Mouse (Mus musculus): ENCODE data around the gene Zfp933.
"Not testable (repeated sequence)": the region's sequence is repeated elsewhere in the genome, so short reads cannot be mapped to it uniquely, and the experiment has no call there.

Zfp933 gene

DNA sequence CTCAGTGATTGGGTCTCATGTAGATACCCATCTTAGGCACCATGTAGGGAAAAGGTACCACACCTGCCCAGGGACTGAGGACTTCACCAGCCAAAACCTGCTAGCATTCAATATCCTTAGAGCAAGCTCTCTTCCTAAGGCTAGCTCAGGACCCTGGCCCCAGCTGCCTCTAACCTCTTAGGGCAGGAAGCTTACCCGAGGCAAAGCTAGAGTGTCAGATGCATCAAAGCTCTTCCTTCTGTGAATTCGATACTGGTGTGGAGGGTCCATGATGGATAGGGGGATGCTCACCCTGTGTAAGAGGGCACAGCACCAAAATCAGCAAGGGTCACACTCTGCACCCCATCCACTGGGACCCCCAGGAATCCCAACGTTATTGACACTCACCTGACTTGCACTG is 13.9 kb upstream of the Zfp933 start:
- DNase-seq (ENCODE audit: low read depth, low spot score) = no peak

DNA sequence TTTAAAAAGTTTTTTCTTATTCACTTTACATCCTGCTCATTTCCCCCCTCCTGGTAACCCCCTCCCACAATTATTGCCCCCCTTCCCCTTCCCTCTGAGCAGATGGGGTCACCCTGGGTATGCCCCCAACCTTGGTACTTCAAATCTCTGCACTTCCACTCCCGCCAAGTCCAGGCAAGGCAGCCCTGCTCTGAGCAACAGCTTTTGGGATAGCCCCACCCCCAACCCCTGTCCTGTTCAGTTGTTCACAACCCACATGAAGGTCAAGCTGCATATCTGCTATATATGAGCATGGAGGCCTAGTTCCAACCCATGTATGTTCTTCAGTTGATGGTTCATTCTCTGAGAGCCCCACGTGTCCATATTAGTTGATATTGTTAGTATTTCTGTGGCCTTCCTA is 2.6 kb upstream of the Zfp933 start:
- no peak for DNase-seq (ENCODE audit: low read depth, low spot score)

DNA sequence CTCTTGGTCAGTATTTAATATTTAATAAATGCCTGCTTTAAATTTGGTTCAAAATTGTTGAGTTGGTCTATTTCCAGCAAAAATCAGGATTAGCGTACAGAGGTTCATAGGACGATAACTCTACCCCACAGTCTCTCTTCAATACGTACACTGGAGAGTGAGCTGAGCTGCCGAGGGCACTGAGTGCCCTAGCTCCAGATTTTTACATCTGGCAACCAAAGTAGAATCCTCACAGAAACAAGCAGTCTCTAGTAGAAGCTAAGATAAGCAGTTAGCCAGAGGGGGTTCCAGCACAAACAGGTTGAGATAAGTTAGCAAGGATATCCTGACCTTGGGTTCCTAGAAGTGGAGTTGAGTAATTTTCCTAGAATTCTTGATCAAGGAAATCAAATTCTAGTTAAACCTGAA is 422 bp upstream of the Zfp933 start:
- DNase-seq (ENCODE audit: low read depth, low spot score) = no peak

DNA sequence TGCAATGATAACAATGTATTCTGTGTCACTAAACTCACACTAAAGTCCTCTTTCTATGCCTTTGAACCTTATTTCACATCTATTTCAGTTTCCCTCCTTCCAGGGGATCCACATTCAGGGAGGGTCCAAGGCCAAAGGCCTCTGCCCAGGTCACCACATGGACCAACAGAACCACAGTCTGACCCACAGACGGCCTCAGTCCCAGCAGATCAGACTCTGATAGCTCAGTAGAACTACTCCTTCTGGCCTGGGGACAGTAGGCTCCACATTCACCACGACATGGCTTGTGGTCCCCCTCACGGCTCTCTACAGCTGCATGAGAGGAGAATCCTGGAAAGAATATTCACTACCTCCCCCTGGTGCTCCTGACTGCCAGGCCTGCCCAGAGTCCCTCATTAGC is 5.3 kb downstream of the Zfp933 start:
- no peak for DNase-seq (ENCODE audit: low read depth, low spot score)

DNA sequence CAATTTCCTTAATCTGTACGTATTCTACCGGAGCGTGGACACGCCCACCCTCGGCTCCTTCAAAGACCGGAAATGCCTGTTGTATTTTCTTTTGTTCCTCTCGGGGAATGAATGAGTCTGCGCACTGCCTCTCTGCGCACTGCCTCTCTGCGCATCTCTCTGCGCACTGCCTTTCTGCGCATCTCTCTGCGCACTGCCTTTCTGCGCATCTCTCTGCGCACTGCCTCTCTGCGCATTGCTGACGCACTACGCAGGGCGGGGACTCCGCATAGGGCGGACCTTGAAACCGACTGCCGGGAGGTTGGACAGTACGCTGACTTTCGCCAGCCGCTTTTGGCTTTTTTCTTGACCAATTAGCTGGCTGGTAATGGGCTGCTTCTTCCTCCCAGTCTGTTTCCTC is 8.9 kb downstream of the Zfp933 start:
- DNase-seq (ENCODE audit: low read depth, low spot score) = not testable (repeated sequence)

DNA sequence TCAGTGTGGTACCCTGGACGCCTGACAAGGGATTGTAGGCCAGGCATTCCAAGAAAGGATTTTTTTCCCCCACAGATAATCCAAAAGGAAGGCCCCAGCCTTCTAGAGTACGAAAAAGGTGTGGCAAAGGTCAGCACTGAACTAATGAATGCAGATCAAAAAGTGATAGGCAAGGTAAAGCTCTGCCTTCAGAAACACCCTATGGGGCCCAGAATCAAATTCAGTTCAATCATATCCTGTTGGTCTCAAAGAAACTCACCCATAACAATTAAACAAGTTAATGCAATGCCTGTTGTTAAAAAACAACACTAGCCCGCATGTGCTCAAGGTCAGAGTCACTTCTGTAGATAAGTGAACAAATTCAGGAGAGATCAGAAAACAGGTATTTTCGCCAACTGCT is 23.8 kb downstream of the Zfp933 start:
- no peak for DNase-seq (ENCODE audit: low read depth, low spot score)

DNA sequence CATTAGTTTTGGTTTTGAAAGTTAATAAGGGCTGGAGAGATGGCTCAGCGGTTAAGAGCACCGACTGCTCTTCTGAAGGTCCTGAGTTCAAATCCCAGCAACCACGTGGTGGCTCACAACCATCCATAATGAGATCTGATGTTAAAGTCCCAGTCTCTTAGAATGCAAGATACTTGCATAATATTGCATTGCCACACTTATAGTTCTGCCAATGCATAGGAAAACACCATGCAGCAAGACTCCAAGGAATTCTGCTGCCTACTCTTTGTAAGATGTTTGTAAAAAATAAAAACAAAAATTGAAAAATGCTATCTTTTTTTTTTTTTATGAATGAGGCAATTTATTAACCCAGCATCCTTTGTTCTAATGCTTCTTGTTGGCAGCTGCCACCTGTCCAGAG is 26.8 kb downstream of the Zfp933 start:
- DNase-seq (ENCODE audit: low read depth, low spot score) = not testable (repeated sequence)

DNA sequence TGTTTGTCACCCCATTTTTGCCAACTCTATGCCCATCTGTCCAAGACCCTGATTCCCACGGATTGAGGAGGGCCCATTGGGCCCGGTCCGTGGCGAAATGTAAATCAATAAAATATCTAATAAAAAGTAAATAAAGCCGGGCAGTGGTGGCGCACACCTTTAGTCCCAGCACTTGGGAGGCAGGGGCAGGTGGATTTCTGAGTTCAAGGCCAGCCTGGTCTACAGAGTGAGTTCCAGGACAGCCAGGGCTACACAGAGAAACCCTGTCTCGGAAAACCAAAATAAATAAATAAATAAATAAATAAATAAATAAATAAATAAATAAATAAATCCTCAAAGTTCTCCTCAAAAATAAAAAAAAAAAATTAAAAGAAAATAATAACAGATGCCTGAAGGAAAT is 28.5 kb downstream of the Zfp933 start:
- not testable (repeated sequence) for DNase-seq (ENCODE audit: low read depth, low spot score)

DNA sequence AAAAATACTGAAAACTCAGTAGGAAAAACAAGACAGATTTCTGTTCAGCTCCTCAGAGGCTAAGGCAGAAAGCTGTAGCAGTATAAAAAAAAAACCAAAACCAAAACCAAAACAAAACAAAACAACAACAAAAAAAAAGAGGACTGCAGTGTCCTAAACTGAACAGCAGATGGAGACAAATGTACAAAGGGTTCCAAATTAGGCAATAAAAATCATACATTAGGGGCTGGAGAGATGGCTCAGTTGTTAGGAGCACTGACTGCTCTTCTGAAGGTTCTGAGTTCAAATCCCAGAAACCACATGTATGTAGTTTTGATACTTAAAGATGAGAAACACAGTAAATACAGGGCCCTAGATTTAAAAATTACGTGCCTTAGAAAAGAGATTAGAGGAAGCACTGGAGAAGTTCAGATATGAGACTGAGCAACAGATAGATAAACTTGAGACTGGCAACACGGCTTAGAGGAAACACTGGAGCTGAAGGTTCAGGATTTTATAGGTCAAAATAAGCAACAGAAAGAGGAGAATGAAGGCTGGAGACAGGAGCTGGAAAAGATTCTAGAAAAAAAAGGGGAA is 33.5 kb downstream of the Zfp933 start:
- no peak for DNase-seq (ENCODE audit: low read depth, low spot score)

DNA sequence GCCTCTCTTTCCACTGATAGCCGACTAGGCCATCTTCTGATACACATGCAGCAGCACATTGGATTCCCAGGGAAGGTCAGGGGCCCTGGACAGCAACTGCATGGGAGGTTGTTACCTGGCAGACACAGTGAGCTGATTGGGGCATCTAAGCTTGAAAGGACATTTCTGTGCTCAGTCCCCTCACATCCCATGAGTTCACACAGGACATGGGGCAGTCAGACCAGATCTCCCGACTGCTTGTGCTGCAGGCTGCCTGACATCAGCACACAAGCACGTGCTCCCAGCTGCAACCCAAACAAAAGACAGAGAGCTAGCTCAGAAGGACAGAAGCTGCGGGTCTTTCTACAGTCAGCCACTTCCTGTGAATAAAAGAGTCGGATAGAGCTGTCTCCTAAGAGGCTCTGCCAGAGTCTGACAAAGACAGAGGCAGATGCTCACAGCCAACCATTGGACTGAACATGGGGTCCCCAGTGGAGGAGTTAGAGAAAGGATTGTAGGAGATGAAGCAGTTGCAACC is 34.9 kb downstream of the Zfp933 start:
- no peak for DNase-seq (ENCODE audit: low read depth, low spot score)

DNA sequence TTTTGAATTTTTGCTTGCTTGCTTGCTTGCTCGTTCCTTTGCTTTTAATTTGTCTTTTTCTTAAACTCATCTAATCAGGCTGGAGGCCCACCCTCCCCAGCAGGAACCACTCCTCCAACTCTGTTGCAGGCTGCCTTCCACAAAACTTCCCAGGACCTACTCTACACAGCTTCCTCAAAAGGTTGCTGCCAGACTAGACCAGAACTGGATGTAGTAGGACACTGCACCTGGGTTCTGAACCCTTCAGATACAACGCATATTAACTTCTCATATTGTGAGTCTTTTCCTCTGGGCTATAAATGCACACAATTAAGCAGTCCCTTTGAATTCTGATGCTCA is 38.2 kb downstream of the Zfp933 start:
- DNase-seq (ENCODE audit: low read depth, low spot score) = not testable (repeated sequence)

DNA sequence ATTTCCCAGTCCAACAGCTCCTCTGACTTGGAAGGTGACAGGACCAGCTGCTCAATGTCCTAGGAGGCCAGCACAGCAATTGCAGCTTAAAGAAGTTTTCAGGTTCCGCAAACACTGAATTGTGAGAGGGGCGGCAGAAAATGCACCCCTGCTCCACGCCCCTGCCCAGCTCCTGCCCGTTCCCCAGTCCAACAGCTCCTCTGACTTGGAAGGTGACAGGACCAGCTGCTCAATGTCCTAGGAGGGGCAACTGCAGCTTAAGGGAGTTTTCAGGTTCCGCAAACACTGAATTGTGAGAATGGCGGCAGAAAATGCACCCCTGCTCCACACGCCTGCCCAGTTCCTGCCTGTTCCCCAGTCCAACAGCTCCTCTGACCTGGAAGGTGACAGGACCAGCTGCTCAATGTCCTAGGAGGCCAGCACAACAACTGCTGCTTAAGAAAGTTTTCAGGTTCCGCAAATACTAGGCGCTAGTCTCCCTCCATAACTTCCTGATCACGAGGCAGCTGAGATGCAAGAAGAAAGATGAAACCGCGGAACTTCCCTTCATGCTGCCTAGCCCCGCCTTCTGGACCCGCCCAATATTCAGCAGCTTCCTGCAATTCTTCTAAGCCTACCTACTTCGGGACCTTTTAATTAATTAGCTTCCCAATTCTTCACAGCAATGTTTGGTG is 38.7 kb downstream of the Zfp933 start, which contains the start of gene Zfp984:
Gene Zfp984 (minus strand): TSS at position 497 of the 674 bp plus-strand sequence.
- DNase-seq (ENCODE audit: low read depth, low spot score) = not testable (repeated sequence)

DNA sequence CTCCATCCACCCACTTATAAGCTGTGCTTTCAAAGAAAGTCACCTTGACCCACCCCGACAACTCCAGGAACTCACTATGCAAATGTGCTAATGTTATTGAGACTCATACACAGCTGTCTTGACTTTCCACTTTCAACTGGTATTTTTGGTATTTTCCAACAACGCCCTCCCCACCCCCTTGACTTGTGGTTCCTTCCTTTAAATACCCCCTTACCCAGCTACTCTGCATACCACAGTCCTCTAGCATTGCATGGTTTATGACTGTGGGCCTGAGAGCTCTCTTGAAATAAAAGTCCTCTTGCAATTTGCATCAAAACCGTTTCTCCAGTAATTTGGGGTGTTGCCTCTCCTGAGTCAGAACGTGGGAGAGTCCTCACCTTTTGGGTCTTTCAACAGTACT is 39.7 kb downstream of the Zfp933 start:
- not testable (repeated sequence) for DNase-seq (ENCODE audit: low read depth, low spot score)

DNA sequence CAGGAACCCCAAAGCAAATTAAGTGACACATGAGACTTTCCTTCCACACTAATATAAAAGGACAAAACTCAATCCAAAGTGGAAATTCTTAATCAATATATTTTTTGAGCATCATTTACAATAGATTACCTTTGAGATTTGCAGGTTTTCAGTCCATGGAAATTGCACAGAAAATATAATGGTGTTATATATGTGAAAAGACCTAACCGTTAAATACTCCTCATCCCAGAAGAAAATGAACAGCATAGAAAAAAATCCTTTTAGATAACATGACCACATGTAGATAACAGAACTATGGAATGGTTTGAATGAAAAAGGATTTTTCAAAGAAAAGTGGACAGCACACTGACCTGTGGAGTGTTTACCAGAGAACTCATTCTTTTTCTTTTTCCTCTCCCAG is 52.9 kb downstream of the Zfp933 start:
- DNase-seq (ENCODE audit: low read depth, low spot score) = not testable (repeated sequence)

DNA sequence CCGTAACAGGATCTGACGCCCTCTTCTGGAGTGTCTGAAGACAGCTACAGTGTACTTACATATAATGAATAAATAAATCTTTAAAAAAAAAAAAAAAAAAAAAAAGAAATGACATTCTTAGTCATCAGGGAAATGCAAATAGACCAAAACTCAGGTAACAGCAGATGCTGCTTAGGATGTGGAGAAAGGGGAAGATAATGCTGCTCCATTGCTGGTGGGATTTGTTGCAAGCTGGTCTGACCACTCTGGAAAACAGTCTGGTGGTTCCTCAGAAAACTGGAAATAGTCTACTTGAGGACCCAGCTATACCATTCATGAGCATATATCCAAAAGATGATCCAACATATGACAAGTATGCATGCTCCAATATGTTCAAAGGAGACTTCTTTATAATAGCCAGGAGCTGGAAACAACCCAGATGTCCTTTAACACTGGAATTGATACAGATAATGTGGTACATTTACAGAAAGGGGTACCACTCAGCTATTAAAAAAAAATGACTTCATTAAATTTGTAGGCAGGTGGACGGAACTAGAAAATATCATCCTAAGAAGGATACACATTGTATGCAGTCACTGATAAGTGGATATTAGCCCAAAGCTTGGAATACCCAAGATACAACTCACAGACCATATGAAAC is 54.0 kb downstream of the Zfp933 start:
- not testable (repeated sequence) for DNase-seq (ENCODE audit: low read depth, low spot score)

DNA sequence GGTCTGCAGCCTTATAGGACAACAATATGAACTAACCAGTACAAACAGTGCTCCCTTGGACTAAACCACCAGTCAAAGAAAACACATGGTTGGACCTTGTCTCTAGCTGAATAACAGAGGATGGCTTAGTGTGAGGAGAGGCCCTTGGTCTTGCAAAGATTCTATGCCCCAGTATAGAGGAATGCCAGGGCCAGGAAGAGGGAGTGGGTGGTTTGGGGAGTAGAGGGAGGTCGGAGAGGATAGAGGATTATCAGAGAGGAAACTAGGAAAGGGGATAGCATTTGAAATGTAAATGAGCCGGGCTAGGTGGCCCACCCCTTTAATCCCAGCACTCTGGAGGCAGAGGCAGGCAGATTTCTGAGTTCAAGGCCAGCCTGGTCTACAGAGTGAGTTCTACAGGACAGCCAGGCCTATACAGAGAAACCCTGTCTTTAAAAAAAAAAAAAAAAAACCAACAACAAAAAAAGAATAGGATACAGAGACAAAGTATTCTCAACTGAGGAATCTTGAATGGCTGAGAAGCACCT is 54.7 kb downstream of the Zfp933 start:
- not testable (repeated sequence) for DNase-seq (ENCODE audit: low read depth, low spot score)

DNA sequence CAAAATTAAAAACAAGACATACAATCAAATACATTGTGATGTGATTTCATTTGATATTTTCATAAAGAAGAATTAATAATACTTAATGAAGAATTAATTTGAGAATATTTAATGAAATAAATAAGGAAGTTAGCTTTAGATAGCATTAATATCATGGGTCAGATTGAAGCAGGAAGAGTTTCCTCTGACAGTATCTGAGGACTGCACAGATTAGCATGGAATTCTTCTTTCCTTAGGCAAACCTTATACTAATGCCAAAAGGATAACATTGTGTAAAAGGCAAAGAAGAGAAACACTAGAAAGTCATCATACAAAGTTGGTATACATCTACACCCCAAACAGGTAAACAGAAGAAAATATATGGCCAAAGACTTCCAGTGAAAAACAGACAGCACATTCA is 56.4 kb downstream of the Zfp933 start:
- not testable (repeated sequence) for DNase-seq (ENCODE audit: low read depth, low spot score)
